Mouse (Mus musculus): ENCODE measurements around the gene Cabp2.

GRCm38 (mm10) chr19:4101466-4101865 is 20.1 kb downstream of the Cabp2 start:
- no peak for TF ChIP-seq CTCF (IDR thresholded peaks at IDR 0.05; ENCODE audit: low read depth)
- TF ChIP-seq EP300 (optimal IDR thresholded peaks at IDR 0.05) = no peak
